Mouse (Mus musculus) spleen, adult 2 months (tissue): ENCODE measurements at regions not wholly inside any gene's neighbourhood (a gene's known extent, or its start where the extent isn't known, plus 50 kb on each side); places are given as distances from the start of the nearest gene placed in this dataset.

Experiments used
- DNase-seq, 2 experiments: peaks; one replicate each; pipeline versions ENCODE4 v3.0.0 to v3.0.0-alpha.2; 2012 to 2021; ENCODE audit warnings: low spot score in 2 of 2, low read depth in 1 of 2
- H3K27ac ChIP-seq: fragments of 200-500 bp; 2 replicates; pipeline ENCODE4 v1.5.1; 2012; ENCODE audit warnings: low read length, inconsistent platforms; ENCODE audit not compliant: insufficient read depth
- H3K27me3 ChIP-seq: fragments of 200-500 bp; 2 replicates; pipeline ENCODE4 v1.6.1; 2012; ENCODE audit warnings: mild to moderate bottlenecking, moderate library complexity, low read length, inconsistent platforms; ENCODE audit not compliant: control insufficient read depth, insufficient read depth
- H3K36me3 ChIP-seq: fragments of 200-500 bp; 2 replicates; pipeline ENCODE4 v1.6.1; 2012; ENCODE audit warnings: mild to moderate bottlenecking, low read length, inconsistent platforms; ENCODE audit not compliant: control insufficient read depth, insufficient read depth
- H3K4me1 ChIP-seq: fragments of 200-500 bp; 2 replicates; pipeline ENCODE4 v1.6.1; 2011; ENCODE audit warnings: inconsistent platforms; ENCODE audit not compliant: control insufficient read depth, insufficient read depth, insufficient read length
- H3K4me3 ChIP-seq: fragments of 200-500 bp; 2 replicates; pipeline ENCODE4 v1.5.1; 2011; ENCODE audit warnings: mild to moderate bottlenecking, inconsistent platforms; ENCODE audit not compliant: insufficient read depth, insufficient read length; ENCODE audit errors: extremely low read depth
- CTCF ChIP-seq: fragments of 200-500 bp; IDR thresholded peaks from 2 replicates; pipeline ENCODE4 v1.5.1; 2011; ENCODE audit warnings: mild to moderate bottlenecking, inconsistent platforms; ENCODE audit not compliant: insufficient read depth, insufficient read length, insufficient replicate concordance; ENCODE audit errors: extremely low read depth
- POLR2A ChIP-seq: fragments of 200-500 bp; IDR thresholded peaks from 2 replicates; pipeline ENCODE4 v1.6.1; 2011; ENCODE audit warnings: low read depth, low read length, inconsistent platforms
- WGBS: fragments of 180-500 bp; shearing (Covaris S2); methylation state at CpG from one replicate; pipeline ENCODE4 v1.1.7; 2018; 5-methylcytosine and 5-hydroxymethylcytosine counted together

DNA sequence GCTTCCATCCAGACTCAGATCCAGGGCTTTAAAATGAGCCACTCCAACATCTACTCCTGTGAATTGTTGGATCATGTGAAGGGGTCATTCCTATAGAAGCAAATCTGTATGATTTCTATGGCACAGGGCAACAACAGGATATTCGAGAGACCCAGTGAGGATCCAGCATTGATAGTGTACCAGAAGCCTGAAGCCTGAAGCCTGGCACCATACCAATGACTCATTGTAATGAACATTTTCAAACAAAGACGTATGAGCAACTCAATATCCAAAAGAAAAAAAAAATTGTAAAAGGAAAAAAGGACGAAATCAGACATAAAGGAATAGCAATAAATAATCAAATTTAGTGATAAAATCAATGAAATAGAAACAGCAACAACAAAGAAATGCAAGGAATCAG, 991.5 kb downstream of the Slc22a22 start:
- no peak for DNase-seq
- H3K36me3 ChIP-seq, result no peaks in the 10 kb centered on the region
- no peak for TF ChIP-seq CTCF
- TF ChIP-seq POLR2A, result no peak
- H3K27ac ChIP-seq, result no peak overlapping the region
- 74% methylated on average over 3 of the region's 3 CpGs for WGBS
- H3K4me3 ChIP-seq, result no peak overlapping the region
- no peaks in the 10 kb centered on the region for H3K4me1 ChIP-seq
- H3K27me3 ChIP-seq, result no peaks in the 10 kb centered on the region

DNA sequence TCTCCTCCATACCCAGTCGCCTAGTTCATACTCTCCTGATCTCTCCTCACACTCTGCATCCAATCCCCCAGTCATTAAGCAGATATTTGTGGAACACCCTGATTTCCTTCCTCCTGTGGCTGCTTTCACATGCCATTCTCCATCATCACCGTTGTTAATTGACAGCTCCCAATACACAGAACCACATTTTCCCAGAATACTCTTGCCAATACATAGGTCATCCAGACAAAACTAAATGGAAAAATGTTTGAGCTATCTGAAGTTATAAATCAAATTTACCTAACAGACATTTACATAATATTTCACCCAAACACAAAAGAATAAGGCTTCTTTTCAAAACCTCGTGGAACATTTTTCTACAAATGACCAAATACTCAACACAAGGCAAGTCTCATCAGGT, 992.7 kb downstream of the Slc22a22 start:
- 73% methylated on average over 3 of the region's 3 CpGs for WGBS
- TF ChIP-seq POLR2A, result no peak
- no peak for TF ChIP-seq CTCF
- Histone ChIP-seq H3K4me1 (no peaks in the 10 kb centered on the region), H3K36me3 (no peaks in the 10 kb centered on the region), H3K27ac (no peak overlapping the region), H3K27me3 (no peaks in the 10 kb centered on the region), H3K4me3 (no peak overlapping the region)
- no peak for DNase-seq

DNA sequence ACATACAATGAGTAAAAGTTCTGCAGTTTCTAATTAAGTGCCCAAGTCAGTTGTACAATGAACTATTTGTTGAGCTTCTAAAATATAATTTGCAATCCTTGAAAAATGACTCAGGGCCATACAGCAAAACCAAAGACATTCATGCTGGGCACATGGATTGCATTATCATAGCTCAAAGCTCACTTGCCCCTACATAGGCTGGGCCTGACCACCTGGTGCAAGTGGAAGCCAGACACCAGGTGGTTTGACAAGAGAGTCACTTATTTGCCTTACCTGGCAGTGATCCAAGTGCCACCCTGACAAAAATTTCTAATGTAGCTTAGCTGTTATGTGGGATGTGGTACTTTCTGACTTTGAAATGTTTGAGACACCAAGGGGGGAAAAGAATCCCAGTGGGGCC, 997.7 kb downstream of the Slc22a22 start:
- DNase-seq, result no peak
- H3K4me3 ChIP-seq, result no peak overlapping the region

DNA sequence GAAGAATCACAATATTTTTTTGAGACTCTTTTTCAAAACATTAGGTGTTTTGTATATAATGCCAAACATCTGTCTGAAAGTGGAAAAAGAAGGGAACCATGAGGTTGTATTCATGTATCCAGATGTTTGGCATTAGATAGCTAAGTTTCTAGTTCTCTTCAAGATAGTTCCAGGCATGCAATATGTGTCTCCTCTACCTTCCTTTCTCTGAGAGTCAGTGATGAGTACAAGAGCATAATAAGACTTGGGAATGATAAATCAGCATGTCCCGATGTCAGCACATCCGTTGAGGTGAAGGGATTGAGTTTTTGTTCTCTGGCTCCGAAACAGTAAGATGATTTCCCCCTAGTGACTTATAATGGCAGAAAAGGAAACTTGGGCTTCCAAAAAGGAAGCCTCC, 998.4 kb downstream of the Slc22a22 start:
- WGBS, result 41% methylated on average over 3 of the region's 3 CpGs
- Histone ChIP-seq H3K4me3 (no peak overlapping the region), H3K27me3 (no peaks in the 10 kb centered on the region), H3K27ac (no peak overlapping the region), H3K36me3 (no peaks in the 10 kb centered on the region), H3K4me1 (no peaks in the 10 kb centered on the region)
- DNase-seq, result no peak
- TF ChIP-seq POLR2A (no peak), CTCF (no peak)

More for the DNA sequence above, 997.7 kb downstream of the Slc22a22 start:
- no peaks in the 10 kb centered on the region for H3K36me3 ChIP-seq
- H3K27me3 ChIP-seq, result no peaks in the 10 kb centered on the region
- H3K4me1 ChIP-seq, result no peaks in the 10 kb centered on the region
- H3K27ac ChIP-seq, result no peak overlapping the region
- TF ChIP-seq CTCF, result no peak
- no peak for TF ChIP-seq POLR2A

DNA sequence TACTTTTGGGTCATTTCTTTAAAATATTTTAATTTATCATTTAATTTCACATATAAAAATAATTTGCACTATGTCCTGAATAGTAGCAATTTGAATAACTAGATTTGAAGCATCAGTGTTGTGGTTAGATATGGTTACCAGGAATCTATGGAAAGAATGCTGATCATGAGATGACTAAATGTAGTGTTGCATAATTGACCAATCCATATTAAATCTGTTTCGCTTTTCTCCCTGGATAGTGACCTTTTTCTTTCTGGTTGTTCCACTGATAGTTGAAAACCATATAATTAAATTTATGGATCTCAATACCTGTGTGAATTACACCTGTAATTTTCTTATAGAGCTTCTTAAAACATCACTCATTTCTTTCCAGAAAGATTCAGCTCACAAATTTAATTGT, 1003.7 kb downstream of the Slc22a22 start:
- no peaks in the 10 kb centered on the region for H3K36me3 ChIP-seq
- H3K27me3 ChIP-seq, result no peaks in the 10 kb centered on the region
- no peak overlapping the region for H3K27ac ChIP-seq
- WGBS, result 82% methylated on average over 1 of the region's 1 CpGs
- TF ChIP-seq CTCF, result no peak
- DNase-seq, result no peak
- H3K4me1 ChIP-seq, result no peaks in the 10 kb centered on the region
- no peak overlapping the region for H3K4me3 ChIP-seq

DNA sequence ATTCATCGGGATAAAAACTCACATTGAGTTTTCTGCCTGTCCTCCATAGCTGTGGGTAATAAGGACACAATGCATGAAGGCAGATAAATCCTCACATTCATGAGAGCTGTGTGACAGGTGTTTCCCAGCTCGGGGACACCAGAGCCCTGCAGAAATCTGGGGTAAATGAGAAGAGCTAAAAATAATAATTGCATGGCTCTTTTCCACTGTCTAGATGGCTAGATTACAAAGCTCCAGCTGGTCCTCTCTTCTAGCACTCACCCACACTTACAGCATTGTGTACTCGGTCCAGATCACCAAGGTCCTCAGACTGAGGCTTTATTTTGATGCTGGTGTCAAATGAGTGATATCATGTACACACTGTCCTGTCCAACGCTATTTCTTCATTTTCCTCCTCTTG, 1025.5 kb downstream of the Slc22a22 start:
- no peaks in the 10 kb centered on the region for H3K36me3 ChIP-seq
- H3K27me3 ChIP-seq, result no peaks in the 10 kb centered on the region
- TF ChIP-seq POLR2A (no peak), CTCF (no peak)
- no peak for DNase-seq
- no peak overlapping the region for H3K4me3 ChIP-seq
- 68% methylated on average over 4 of the region's 4 CpGs for WGBS
- no peaks in the 10 kb centered on the region for H3K4me1 ChIP-seq
- H3K27ac ChIP-seq, result no peak overlapping the region

DNA sequence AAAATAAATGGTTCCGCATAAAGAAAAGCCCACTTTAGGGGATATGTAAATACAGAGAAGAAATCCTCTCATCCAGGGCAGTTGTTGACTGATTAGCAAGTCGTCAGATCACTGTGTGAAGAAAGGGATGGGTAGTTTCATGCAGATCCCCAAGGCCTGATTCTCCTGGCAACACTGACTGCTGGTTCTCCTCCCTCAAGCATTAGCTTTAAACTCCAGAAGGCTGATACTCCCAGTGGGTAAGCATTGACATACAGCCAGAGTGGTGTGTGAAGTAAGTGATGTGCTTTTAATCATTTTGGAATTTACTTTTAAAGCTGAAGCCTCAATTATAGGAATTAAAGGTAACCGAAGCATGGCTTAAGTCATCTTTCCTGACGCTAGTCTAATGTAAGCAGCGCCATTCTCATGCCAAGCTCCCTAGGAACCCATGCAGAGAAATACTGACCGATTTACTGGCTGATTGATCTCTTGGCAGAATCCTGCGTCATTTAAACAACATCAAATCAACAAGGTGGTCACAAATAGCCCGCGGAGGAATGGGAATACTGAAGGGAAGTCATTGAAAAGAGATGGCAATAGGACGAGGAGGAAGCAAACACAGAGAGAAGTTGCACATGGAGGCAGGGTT, 1029.3 kb downstream of the Slc22a22 start:
- 80% methylated on average over 10 of the region's 10 CpGs for WGBS
- TF ChIP-seq CTCF, result no peak
- TF ChIP-seq POLR2A, result no peak

More for the DNA sequence above, 1029.3 kb downstream of the Slc22a22 start:
- no peaks in the 10 kb centered on the region for H3K36me3 ChIP-seq
- H3K27ac ChIP-seq, result no peak overlapping the region
- no peak overlapping the region for H3K4me3 ChIP-seq
- H3K27me3 ChIP-seq, result no peaks in the 10 kb centered on the region
- H3K4me1 ChIP-seq, result no peaks in the 10 kb centered on the region
- no peak for DNase-seq
